Mouse (Mus musculus) G1E (cell line): ENCODE data around the gene Aloxe3.

ENCODE experiments used
- CTCF ChIP-seq: IDR thresholded peaks from 2 replicates; pipeline ENCODE4 v1.5.1; 2012; ENCODE audit warnings: low read depth, low read length, inconsistent platforms, mixed read lengths
- GATA1 ChIP-seq: IDR thresholded peaks from 2 replicates; pipeline ENCODE4 v1.6.1; 2012; ENCODE audit warnings: borderline replicate concordance, low read length, inconsistent platforms, mixed read lengths
- GATA2 ChIP-seq: IDR thresholded peaks from 2 replicates; pipeline ENCODE4 v1.6.1; 2012; ENCODE audit warnings: low read depth, low read length, inconsistent platforms, borderline replicate concordance
- POLR2AphosphoS5 ChIP-seq: IDR thresholded peaks from 2 replicates; pipeline ENCODE4 v1.6.1; 2012; ENCODE audit warnings: low read depth, low read length, inconsistent platforms; ENCODE audit not compliant: insufficient replicate concordance

DNA sequence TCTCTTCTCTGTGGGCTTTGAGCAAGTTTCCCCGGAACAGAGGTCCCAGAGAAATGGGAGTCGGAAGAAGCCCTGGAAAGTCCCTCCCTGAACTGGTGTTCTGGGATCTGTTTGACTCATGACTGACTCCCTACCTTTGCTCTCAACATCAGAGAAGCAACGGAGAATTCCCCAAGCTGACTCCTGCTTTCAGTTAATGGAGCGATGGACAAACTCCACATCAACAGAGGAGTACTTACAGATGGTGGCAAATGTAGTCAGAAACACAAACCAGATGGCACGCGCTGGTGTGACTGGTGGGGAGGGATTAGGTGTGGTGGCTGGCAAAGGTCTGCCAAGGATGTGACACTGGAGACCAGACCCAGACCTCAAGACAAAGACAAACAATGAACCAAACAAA is 25.3 kb downstream of the Aloxe3 start:
- TF ChIP-seq GATA1, result no peak
- TF ChIP-seq CTCF, result no peak
- no peak for TF ChIP-seq GATA2
- TF ChIP-seq POLR2AphosphoS5, result no peak
